Comparison of ENCODE assay signal across 37 mouse cellular contexts in the genomic region with DNA sequence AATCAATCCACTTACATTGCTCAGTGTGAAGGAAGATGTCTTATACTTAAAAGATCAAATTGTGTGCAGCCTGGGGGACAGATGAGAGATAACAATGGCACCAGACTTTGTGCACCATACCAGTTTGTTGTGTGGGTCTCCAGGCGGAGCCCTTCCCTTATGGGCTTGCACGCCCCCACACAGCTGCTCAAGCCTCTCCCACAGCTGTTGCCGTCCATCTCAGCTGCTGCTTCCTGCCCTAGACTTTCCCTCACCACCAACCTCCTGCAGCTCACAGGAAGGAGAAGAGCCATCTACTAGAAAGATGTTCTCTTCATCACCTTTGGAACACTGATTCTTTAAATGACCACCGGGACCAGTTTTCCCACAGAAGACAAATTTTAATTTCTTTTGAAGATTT. TPM values are rescaled to one million over a fixed set of nuclear protein-coding genes. Genes with fewer than 3 reads are reported as not detected.
DNase-seq lines count a peak whose midpoint lies in the region; ATAC-seq and TF ChIP-seq lines count a peak whose summit lies in the region.
"Had no signal": no experiment of that assay in that cellular context is flagged by ENCODE, and none has a peak within 500 bp of the region (broad histone marks: within the 10 kb centered on the region; RNA-seq: fewer than 3 reads in every experiment).

No protein-coding gene starts in this region.

- H3K27me3 ChIP-seq in C2C12 (ENCODE audit: control insufficient read depth, insufficient read depth, insufficient read length): no peaks in the 10 kb centered on the region
- H3K27me3 ChIP-seq in limb, embryonic 14.5 days (ENCODE audit: control insufficient read depth, insufficient read depth, low read length): no peaks in the 10 kb centered on the region
- no peaks in the 10 kb centered on the region for H3K27me3 ChIP-seq in forebrain, embryonic 13.5 days
- H3K27me3 ChIP-seq: CH12.LX; embryonic facial prominence, embryonic 15.5 days; hindbrain, embryonic 15.5 days; liver, embryonic 12.5 days; midbrain, embryonic 15.5 days; neural tube, embryonic 13.5 days; Patski had no signal

- TF ChIP-seq POLR2A in limb, embryonic 14.5 days (IDR thresholded peaks at IDR 0.05; ENCODE audit: borderline replicate concordance, extremely low read depth, insufficient read depth, insufficient read length): no peak

- no peak overlapping the region for H3ac ChIP-seq in C2C12 (ENCODE audit: control insufficient read depth, insufficient read length, low read depth)

- H3K79me3 ChIP-seq in C2C12 (ENCODE audit: low read depth): no peaks in the 10 kb centered on the region

- no peak overlapping the region for H3K27ac ChIP-seq in limb, embryonic 14.5 days (replicated peaks; ENCODE audit: low read depth, low read length)
- no peak overlapping the region for H3K27ac ChIP-seq in forebrain, embryonic 13.5 days
- H3K27ac ChIP-seq: embryonic facial prominence, embryonic 15.5 days; heart, embryonic 10.5 days; hindbrain, embryonic 15.5 days; kidney, postnatal 0 days; liver, embryonic 12.5 days; midbrain, embryonic 15.5 days; neural tube, embryonic 13.5 days had no signal

- H3K36me3 ChIP-seq in C2C12 (ENCODE audit: control insufficient read depth, insufficient read depth): no peaks in the 10 kb centered on the region
- H3K36me3 ChIP-seq in limb, embryonic 14.5 days (ENCODE audit: control insufficient read depth, insufficient read depth, low read length): no peaks in the 10 kb centered on the region
- no peaks in the 10 kb centered on the region for H3K36me3 ChIP-seq in forebrain, embryonic 13.5 days (ENCODE audit: poor library complexity, severe bottlenecking)
- H3K36me3 ChIP-seq: embryonic facial prominence, embryonic 15.5 days; G1E; heart, embryonic 10.5 days; hindbrain, embryonic 15.5 days; liver, embryonic 12.5 days; midbrain, embryonic 15.5 days; neural tube, embryonic 13.5 days had no signal

- WGBS in limb, embryonic 14.5 days: 77% methylated on average over 4 of the region's 4 CpGs
- WGBS in forebrain, embryonic 13.5 days: 82% methylated on average over 4 of the region's 4 CpGs

- peaks cover 12% of the 10 kb centered on the region; the same call in 1 of the 2 replicates for H3K4me1 ChIP-seq in limb, embryonic 14.5 days (ENCODE audit: control insufficient read depth, insufficient read depth, low read length)
- no peaks in the 10 kb centered on the region for H3K4me1 ChIP-seq in forebrain, embryonic 13.5 days
- H3K4me1 ChIP-seq: hindbrain, embryonic 15.5 days; liver, embryonic 12.5 days; midbrain, embryonic 15.5 days; neural tube, embryonic 13.5 days had no signal

- no peak for TF ChIP-seq CTCF in C2C12 (IDR thresholded peaks at IDR 0.05; ENCODE audit: control insufficient read depth, insufficient read depth, insufficient read length)

- no peaks in the 10 kb centered on the region for H3K9me3 ChIP-seq in limb, embryonic 14.5 days (ENCODE audit: control insufficient read depth, low read length)
- H3K9me3 ChIP-seq in forebrain, embryonic 13.5 days (replicated peaks): no peaks in the 10 kb centered on the region
- H3K9me3 ChIP-seq: embryonic facial prominence, embryonic 15.5 days; G1E; heart, embryonic 10.5 days; hindbrain, embryonic 15.5 days; liver, embryonic 12.5 days; midbrain, embryonic 15.5 days; neural tube, embryonic 13.5 days had no signal

- peak; percentile 85 for ATAC-seq in limb, embryonic 14.5 days (ENCODE audit: low FRiP score, low read depth)
- no peak for ATAC-seq in forebrain, embryonic 13.5 days
- ATAC-seq: forebrain, postnatal 0 days; liver, embryonic 12.5 days; midbrain, embryonic 15.5 days; Patski had no signal

- H3K4me2 ChIP-seq in limb, embryonic 14.5 days (replicated peaks; ENCODE audit: low read depth, low read length, severe bottlenecking): no peak overlapping the region
- H3K4me2 ChIP-seq in forebrain, embryonic 13.5 days: no peak overlapping the region
- H3K4me2 ChIP-seq: embryonic facial prominence, embryonic 15.5 days; hindbrain, embryonic 15.5 days; liver, embryonic 12.5 days; midbrain, embryonic 15.5 days; neural tube, embryonic 13.5 days had no signal

- no peak overlapping the region for H3K4me3 ChIP-seq in C2C12 (ENCODE audit: insufficient read depth, poor library complexity, severe bottlenecking)
- no peak overlapping the region for H3K4me3 ChIP-seq in limb, embryonic 14.5 days (replicated peaks; ENCODE audit: low read length)
- no peak overlapping the region for H3K4me3 ChIP-seq in forebrain, embryonic 13.5 days
- H3K4me3 ChIP-seq: embryonic facial prominence, embryonic 15.5 days; heart, embryonic 10.5 days; hindbrain, embryonic 15.5 days; liver, embryonic 12.5 days; midbrain, embryonic 15.5 days; neural tube, embryonic 13.5 days had no signal

- H3K9ac ChIP-seq in limb, embryonic 14.5 days (ENCODE audit: low read depth, low read length, severe bottlenecking): no peak overlapping the region
- H3K9ac ChIP-seq in forebrain, embryonic 13.5 days: no peak overlapping the region
- H3K9ac ChIP-seq: embryonic facial prominence, embryonic 15.5 days; forebrain, postnatal 0 days; hindbrain, embryonic 15.5 days; liver, embryonic 12.5 days; midbrain, embryonic 15.5 days; neural tube, embryonic 13.5 days had no signal

- H3K79me2 ChIP-seq in C2C12 (ENCODE audit: control insufficient read depth, insufficient read depth): no peaks in the 10 kb centered on the region

- peak; percentile 10 for DNase-seq in heart, postnatal 4 days
- DNase-seq in heart, adult 18-20 months: no peak
- DNase-seq in limb, embryonic 14.5 days (ENCODE audit: low spot score): peak; percentile 52
- DNase-seq in thymus, postnatal 10 days (ENCODE audit: low spot score in 2 of 2): peak; percentile 34 to 47
- DNase-seq in urinary bladder, adult 2 months (ENCODE audit: low spot score): no peak
- no peak for DNase-seq in spleen, adult 12 weeks (ENCODE audit: low spot score)
- DNase-seq: adrenal gland, postnatal 36 days; cerebellum, adult 11 months; cerebellum, postnatal 10 days; embryo, embryonic 11 days; forebrain, postnatal 0 days; gastrocnemius, postnatal 36 days; kidney, adult 2 months; lung, adult 18-20 months; lung, postnatal 10 days had no signal

TF ChIP-seq in C2C12, 6 proteins besides CTCF, POLR2A, EP300 and RAD21:
- TF ChIP-seq MYOD1 (IDR thresholded peaks at IDR 0.05; ENCODE audit: control insufficient read depth, insufficient read length, low read depth) (peak; percentile 100), CEBPB (IDR thresholded peaks at IDR 0.05; ENCODE audit: low read depth) (no peak)
TF ChIP-seq in C2C12: peak in this region for 1.

RNA-seq across cellular contexts. Expression of a gene that starts 12.6 kb away (rescaled TPM):
- under 1 TPM; 0.52 to 0.70 TPM for total RNA-seq in heart, postnatal 4 days (2021)
- under 1 TPM; 0.20 to 0.26 TPM for total RNA-seq in heart, adult 18-20 months (2021)
- polyA plus RNA-seq in C2C12 (2012; fragmentation: generic; extraction: Trizol): 8.4 TPM
- polyA plus RNA-seq in limb, embryonic 14.5 days (2012; rRNA removed): 17.7 and 18.3 TPM in 2 replicates
- polyA plus RNA-seq in limb, embryonic 14.5 days (2014; fragmentation: Nextera tagmentation; extraction: Ambion mirVana): 7.4 and 8.8 TPM in 2 replicates
- polyA plus RNA-seq in forebrain, embryonic 13.5 days (2015; fragmentation: Nextera tagmentation; extraction: Ambion mirVana): 0.23 and 0.28 TPM in 2 replicates
- 27.6 and 33.6 TPM in 2 replicates for polyA plus RNA-seq in urinary bladder, adult 2 months (2012; rRNA removed)
- total RNA-seq: CH12.LX, G1E had no signal
- polyA plus RNA-seq: G1E had no signal

RNA-seq across cellular contexts. Expression of a gene that starts 14.4 kb away (rescaled TPM):
- total RNA-seq in heart, postnatal 4 days (2021): under 1 TPM in 1 of 2 experiments, not detected in 1; 0.41 TPM
- total RNA-seq in heart, adult 18-20 months (2021): not detected
- polyA plus RNA-seq in C2C12 (2012; fragmentation: generic; extraction: Trizol): not detected
- 0.17 and 0.28 TPM in 2 replicates for polyA plus RNA-seq in limb, embryonic 14.5 days (2012; rRNA removed)
- not detected in 2 replicates for polyA plus RNA-seq in limb, embryonic 14.5 days (2014; fragmentation: Nextera tagmentation; extraction: Ambion mirVana)
- polyA plus RNA-seq in forebrain, embryonic 13.5 days (2015; fragmentation: Nextera tagmentation; extraction: Ambion mirVana): not detected in 2 replicates
- polyA plus RNA-seq in urinary bladder, adult 2 months (2012; rRNA removed): 0.47 and 0.49 TPM in 2 replicates
- total RNA-seq: CH12.LX; forebrain, postnatal 0 days; gastrocnemius, adult 18-20 months; gastrocnemius, postnatal 36 days; hematopoietic stem cell, adult 5-6 weeks; megakaryocyte progenitor cell, adult 5-6 weeks had no signal
- polyA plus RNA-seq: embryonic facial prominence, embryonic 15.5 days; forebrain, postnatal 0 days; G1E; heart, embryonic 10.5 days; heart, embryonic 16.5 days; hindbrain, embryonic 15.5 days; intestine, embryonic 14.5 days; kidney, adult 2 months; kidney, postnatal 0 days; limb, embryonic 11.5 days; liver, embryonic 12.5 days; midbrain, embryonic 15.5 days; neural tube, embryonic 13.5 days; Patski; stomach, embryonic 14.5 days had no signal

RNA-seq across cellular contexts. Expression of a gene that starts 19.6 kb away (rescaled TPM):
- total RNA-seq in heart, postnatal 4 days (2021): under 1 TPM; 0.24 to 0.25 TPM
- total RNA-seq in heart, adult 18-20 months (2021): not detected
- not detected for polyA plus RNA-seq in C2C12 (2012; fragmentation: generic; extraction: Trizol)
- 0.11 TPM in 1 of 2 replicates, not detected in the other for polyA plus RNA-seq in limb, embryonic 14.5 days (2012; rRNA removed)
- not detected in 2 replicates for polyA plus RNA-seq in limb, embryonic 14.5 days (2014; fragmentation: Nextera tagmentation; extraction: Ambion mirVana)
- not detected in 2 replicates for polyA plus RNA-seq in forebrain, embryonic 13.5 days (2015; fragmentation: Nextera tagmentation; extraction: Ambion mirVana)
- 0.30 and 0.37 TPM in 2 replicates for polyA plus RNA-seq in urinary bladder, adult 2 months (2012; rRNA removed)
- total RNA-seq: CH12.LX; forebrain, postnatal 0 days; gastrocnemius, adult 18-20 months; hematopoietic stem cell, adult 5-6 weeks; megakaryocyte progenitor cell, adult 5-6 weeks had no signal
- polyA plus RNA-seq: embryonic facial prominence, embryonic 15.5 days; forebrain, postnatal 0 days; G1E; heart, embryonic 10.5 days; heart, embryonic 16.5 days; hindbrain, embryonic 15.5 days; kidney, adult 2 months; kidney, postnatal 0 days; large intestine, adult 2 months; limb, embryonic 11.5 days; liver, embryonic 12.5 days; midbrain, embryonic 15.5 days; neural tube, embryonic 13.5 days; Patski; stomach, embryonic 14.5 days had no signal

RNA-seq across cellular contexts. Expression of a gene that starts 36.2 kb away (rescaled TPM):
- total RNA-seq in heart, postnatal 4 days (2021): 100 to 1,000 TPM; 161 to 166 TPM
- 10 to 100 TPM; 50.2 to 51.8 TPM for total RNA-seq in heart, adult 18-20 months (2021)
- polyA plus RNA-seq in C2C12 (2012; fragmentation: generic; extraction: Trizol): 694 TPM
- 176 and 232 TPM in 2 replicates for polyA plus RNA-seq in limb, embryonic 14.5 days (2012; rRNA removed)
- polyA plus RNA-seq in limb, embryonic 14.5 days (2014; fragmentation: Nextera tagmentation; extraction: Ambion mirVana): 152 and 159 TPM in 2 replicates
- polyA plus RNA-seq in forebrain, embryonic 13.5 days (2015; fragmentation: Nextera tagmentation; extraction: Ambion mirVana): 39.8 and 41.1 TPM in 2 replicates
- 124 and 140 TPM in 2 replicates for polyA plus RNA-seq in urinary bladder, adult 2 months (2012; rRNA removed)

RNA-seq across cellular contexts. Expression of a gene that starts 48.7 kb away (rescaled TPM):
- not detected for total RNA-seq in heart, postnatal 4 days (2021)
- total RNA-seq in heart, adult 18-20 months (2021): not detected
- not detected for polyA plus RNA-seq in C2C12 (2012; fragmentation: generic; extraction: Trizol)
- not detected in 2 replicates for polyA plus RNA-seq in limb, embryonic 14.5 days (2012; rRNA removed)
- polyA plus RNA-seq in limb, embryonic 14.5 days (2014; fragmentation: Nextera tagmentation; extraction: Ambion mirVana): not detected in 2 replicates
- not detected in 2 replicates for polyA plus RNA-seq in forebrain, embryonic 13.5 days (2015; fragmentation: Nextera tagmentation; extraction: Ambion mirVana)
- polyA plus RNA-seq in urinary bladder, adult 2 months (2012; rRNA removed): not detected in 2 replicates
- total RNA-seq: CH12.LX; forebrain, postnatal 0 days; G1E; gastrocnemius, adult 18-20 months; gastrocnemius, postnatal 36 days; hematopoietic stem cell, adult 5-6 weeks; layer of hippocampus, postnatal 10 days; megakaryocyte progenitor cell, adult 5-6 weeks had no signal
- polyA plus RNA-seq: embryonic facial prominence, embryonic 15.5 days; forebrain, postnatal 0 days; G1E; heart, embryonic 10.5 days; heart, embryonic 16.5 days; hindbrain, embryonic 15.5 days; intestine, embryonic 14.5 days; kidney, adult 2 months; kidney, postnatal 0 days; large intestine, adult 2 months; limb, embryonic 11.5 days; liver, embryonic 12.5 days; midbrain, embryonic 15.5 days; neural tube, embryonic 13.5 days; Patski; spleen, adult 2 months; stomach, embryonic 14.5 days had no signal

Comparison
In these comparisons a context has a peak if more than half of its experiments do, and no peak if none do; other contexts are left out.
1. DNase-seq: peak in heart, postnatal 4 days (single experiment), limb, embryonic 14.5 days (single experiment) and thymus, postnatal 10 days (2 of 2); none in heart, adult 18-20 months (0 of 2), urinary bladder, adult 2 months (single experiment) and spleen, adult 12 weeks (single experiment).